Mouse (Mus musculus): ENCODE measurements around the gene Traf1.

DNA sequence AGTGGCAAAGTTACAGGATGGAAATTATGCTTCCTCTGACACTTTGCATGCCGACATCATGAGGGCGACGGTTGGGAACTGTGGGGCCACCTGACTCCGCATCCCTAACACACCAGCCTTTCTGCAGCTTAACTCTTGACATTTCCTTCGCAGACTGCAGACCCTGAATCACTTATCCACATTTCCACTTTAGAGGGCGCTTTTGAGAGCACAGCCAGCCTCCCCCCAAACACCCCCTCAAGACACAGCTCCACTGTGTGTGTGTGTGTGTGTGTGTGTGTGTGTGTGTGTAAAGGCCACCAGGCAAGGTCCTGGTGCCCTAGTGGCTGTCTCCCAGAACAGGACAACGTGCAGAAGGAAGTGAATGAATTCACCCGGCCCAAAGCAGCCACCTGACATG, 4.2 kb upstream of the Traf1 start:
- no peak for TF ChIP-seq POLR2A (IDR thresholded peaks at IDR 0.05; ENCODE audit: extremely low read depth, insufficient read depth, low read length)
- TF ChIP-seq CTCF (IDR thresholded peaks at IDR 0.05; ENCODE audit: extremely low read depth, insufficient read depth, low read length), result no peak

All from cortical plate, adult 2 months (tissue).